Mouse (Mus musculus) urinary bladder, postnatal 14 days (tissue): ENCODE measurements around the gene Pmis2.

ENCODE experiments used
- DNase-seq: peaks from one replicate; pipeline ENCODE4 v3.0.0; 2021; ENCODE audit warnings: low spot score

Gene Pmis2

DNA sequence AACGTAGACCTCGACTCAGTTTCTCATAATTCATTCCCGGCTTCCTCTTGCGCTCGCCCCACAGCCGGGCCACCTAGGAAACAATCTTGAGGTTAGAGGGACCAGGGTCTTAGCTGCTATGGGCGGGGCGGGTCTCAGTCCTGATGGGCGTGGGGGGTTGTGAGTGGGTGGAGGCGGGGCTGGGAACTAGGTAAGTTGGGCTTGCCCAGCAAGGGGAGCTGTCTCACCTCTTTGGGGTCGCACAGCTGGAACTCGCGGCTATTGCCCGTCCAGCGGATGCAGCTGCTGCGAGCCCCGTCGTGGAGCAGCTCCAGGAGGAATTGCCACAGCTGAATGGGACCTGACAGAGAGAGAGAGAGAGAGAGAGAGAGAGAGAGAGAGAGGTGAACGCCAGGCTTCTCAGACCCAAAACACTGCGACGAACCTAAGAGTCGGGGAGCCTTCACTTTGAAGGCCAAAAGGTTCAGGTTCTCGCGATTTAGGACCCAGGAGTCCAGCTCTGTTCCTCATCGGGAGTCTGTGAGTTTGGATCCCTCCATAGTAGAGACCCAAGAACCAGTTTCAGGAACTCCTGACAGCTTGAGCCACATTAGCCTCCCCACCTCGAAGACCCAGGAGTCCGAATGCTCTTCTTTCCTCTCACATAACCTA lies 37.5 kb downstream of the Pmis2 start:
- DNase-seq, result no peak

DNA sequence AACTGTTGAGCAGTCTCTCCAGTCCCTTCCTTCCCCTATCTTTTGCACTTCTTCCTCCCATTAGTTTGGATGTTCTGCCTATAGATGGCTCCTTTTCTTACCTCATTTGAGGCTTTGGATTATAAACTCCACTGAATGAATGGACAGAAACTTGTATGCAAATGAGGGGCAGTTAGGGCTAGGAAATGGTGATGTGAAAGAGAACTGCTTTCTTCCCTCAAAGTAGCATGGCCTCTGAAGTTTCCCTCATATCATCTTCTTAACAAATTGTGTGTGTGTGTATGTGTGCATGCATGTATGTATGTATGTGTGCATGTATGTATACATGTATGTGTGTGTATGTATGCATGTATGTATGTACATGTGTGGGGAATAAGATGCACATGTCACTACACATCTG lies 42.4 kb downstream of the Pmis2 start:
- no peak for DNase-seq

DNA sequence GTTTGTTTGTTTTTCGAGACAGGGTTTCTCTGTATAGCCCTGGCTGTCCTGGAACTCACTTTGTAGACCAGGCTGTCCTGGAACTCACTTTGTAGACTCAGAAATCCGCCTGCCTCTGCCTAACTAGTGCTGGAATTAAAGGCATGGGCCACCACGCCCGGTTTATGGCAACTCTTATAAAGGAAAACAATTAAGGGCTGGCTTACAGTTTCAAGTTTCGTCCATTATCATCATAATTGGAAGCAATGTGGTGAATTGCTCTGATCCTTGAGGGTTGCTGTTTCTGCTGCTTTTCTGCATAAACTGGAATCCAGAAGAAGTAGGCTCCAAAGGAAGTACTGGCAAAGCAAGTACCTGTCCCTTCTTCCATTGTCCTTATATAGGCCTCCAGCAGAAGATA lies 44.8 kb downstream of the Pmis2 start:
- DNase-seq, result no peak

DNA sequence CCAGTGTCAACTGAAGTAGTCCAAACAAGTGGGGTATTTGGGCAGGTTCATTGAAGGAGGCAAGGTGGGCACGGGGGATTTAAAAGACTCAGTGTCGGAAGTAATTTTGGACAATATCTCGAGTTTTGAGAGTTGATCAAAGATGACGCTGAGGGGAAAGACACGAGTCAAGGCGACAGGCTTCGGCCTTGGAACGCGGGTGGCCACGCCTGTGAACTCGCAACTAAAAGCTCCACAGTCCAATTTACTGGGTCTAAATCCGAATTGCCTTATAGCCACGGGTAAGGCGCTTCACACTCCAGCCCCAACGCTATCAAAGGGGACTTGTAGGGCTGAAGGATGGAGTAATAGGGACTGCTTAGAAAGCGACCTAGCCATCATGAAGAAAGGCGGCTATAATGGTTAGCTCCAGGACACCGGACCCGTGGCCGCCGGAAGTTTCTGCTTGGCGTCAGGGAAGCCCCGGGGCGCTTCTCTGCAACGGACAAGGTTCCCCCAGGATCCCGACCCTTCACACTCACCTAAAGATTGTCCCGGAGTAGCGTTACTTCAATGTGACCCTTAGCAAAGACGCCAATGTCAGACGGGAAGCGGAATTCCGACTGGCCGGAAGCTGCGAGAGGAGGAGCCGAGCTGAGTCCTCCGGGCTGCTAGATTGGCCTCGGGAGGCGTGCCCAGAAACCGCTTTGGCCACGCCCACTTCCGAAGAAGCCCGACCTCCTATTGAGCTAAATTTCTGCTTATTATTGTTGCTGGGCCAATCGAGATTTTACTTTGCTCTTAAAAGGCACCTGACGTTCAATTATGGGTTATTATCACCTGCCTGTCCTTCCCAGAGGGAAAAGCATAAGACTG lies 45.6 kb downstream of the Pmis2 start, which contains the start of gene Cox6b1:
TSS of gene Cox6b1 (minus strand) at position 622 of the 855 bp plus-strand sequence.
- DNase-seq, result peak; percentile 88
